Mouse (Mus musculus) embryonic facial prominence, embryonic 11.5 days (tissue): Measurements from ENCODE around the gene Tnpo1. TPM values are rescaled to one million over a fixed set of nuclear protein-coding genes. Genes with fewer than 3 reads are reported as not detected.
A peak's percentile ranks its signal among the peaks of the same experiment; 100 is the strongest.

Experiments
- ATAC-seq: fragments of 200-750 bp; cut with Nextera tagmentation; replicated peaks from 2 replicates; pipeline ENCODE4 v1.8.0; 2017; ENCODE audit warnings: low read depth; ENCODE audit not compliant: insufficient number of reproducible peaks, low FRiP score, low TSS enrichment
- DNase-seq: peaks from one replicate; pipeline ENCODE4 v3.0.0-alpha.2; 2015; ENCODE audit warnings: low spot score
- H3K27ac ChIP-seq: fragments of 300-500 bp; sonication (generic); replicated peaks from 2 replicates; pipeline ENCODE4 v1.5.1; 2014; ENCODE audit warnings: mild to moderate bottlenecking, low read depth, low read length, control low read depth
- H3K27me3 ChIP-seq: fragments of 300-500 bp; sonication (generic); 2 replicates; pipeline ENCODE4 v1.6.1; 2014; ENCODE audit warnings: mild to moderate bottlenecking, low read length, moderate library complexity, mixed read lengths; ENCODE audit not compliant: control insufficient read depth, insufficient read depth
- H3K36me3 ChIP-seq: fragments of 300-500 bp; sonication (generic); replicated peaks from 2 replicates; pipeline ENCODE4 v1.6.1; 2014; ENCODE audit warnings: low read depth, mild to moderate bottlenecking, low read length, moderate library complexity, mixed read lengths; ENCODE audit not compliant: control insufficient read depth, insufficient read depth
- H3K4me1 ChIP-seq: fragments of 300-500 bp; sonication (generic); 2 replicates; pipeline ENCODE4 v1.6.1; 2014; ENCODE audit warnings: low read length, mixed read lengths; ENCODE audit not compliant: control insufficient read depth, insufficient read depth
- H3K4me2 ChIP-seq: fragments of 300-500 bp; sonication (generic); 2 replicates; pipeline ENCODE4 v1.6.1; 2014; ENCODE audit warnings: low read depth, mild to moderate bottlenecking, control low read depth, low read length, moderate library complexity
- H3K4me3 ChIP-seq: fragments of 300-500 bp; sonication (generic); 2 replicates; pipeline ENCODE4 v1.5.1; 2014; ENCODE audit warnings: low read depth, low read length, control low read depth
- H3K9ac ChIP-seq: fragments of 300-500 bp; sonication (generic); replicated peaks from 2 replicates; pipeline ENCODE4 v1.6.1; 2014; ENCODE audit warnings: mild to moderate bottlenecking, control low read depth, low read length
- H3K9me3 ChIP-seq: fragments of 300-500 bp; sonication (generic); replicated peaks from 2 replicates; pipeline ENCODE4 v1.6.1; 2016; ENCODE audit warnings: mild to moderate bottlenecking, low read length, inconsistent platforms, mixed read lengths; ENCODE audit not compliant: control insufficient read depth
- WGBS: fragments of 180-500 bp; shearing (Covaris S2); extraction: QIAGEN DNeasy Blood & Tissue Kit; methylation state at CpG from one replicate; pipeline ENCODE4 v1.1.7; 2014; 5-methylcytosine and 5-hydroxymethylcytosine counted together
- polyA plus RNA-seq: library from polyadenylated mRNA; unstranded; fragments of >200 nt; fragmentation: Nextera tagmentation; extraction: Ambion mirVana; gene quantifications from 2 replicates; pipeline ENCODE4 v1.2.1, GENCODE M21; 2014

Gene Tnpo1
- polyA plus RNA-seq, 1 experiment from 2014 or later, result 61.5 TPM

DNA sequence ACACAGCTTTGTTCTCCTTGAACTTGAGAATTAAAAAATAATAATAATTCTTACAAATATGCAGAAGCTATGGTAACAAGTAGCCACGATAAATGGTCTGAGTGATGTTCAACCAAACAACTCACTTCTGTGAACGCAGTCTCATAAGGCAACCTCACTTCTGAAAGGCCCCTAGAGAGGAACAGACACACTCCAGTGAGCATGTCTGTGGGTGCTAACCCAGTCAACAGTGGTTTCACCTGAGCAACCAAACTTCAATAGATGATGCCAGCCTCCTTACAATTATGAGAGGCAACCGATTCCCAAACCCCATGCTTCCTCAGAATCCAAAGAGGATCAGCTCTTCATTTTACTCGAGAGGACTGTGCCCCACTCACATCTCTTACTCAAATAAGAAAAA lies 19.2 kb upstream of the Tnpo1 start:
- H3K9ac ChIP-seq, result no peak overlapping the region
- no peaks in the 10 kb centered on the region for H3K9me3 ChIP-seq
- H3K4me2 ChIP-seq, result no peak overlapping the region
- WGBS, result 95% methylated on average over 4 of the region's 4 CpGs
- ATAC-seq (no peak), DNase-seq (no peak)
- H3K4me1 ChIP-seq, result no peaks in the 10 kb centered on the region
- H3K4me3 ChIP-seq, result no peak overlapping the region
- no peak overlapping the region for H3K27ac ChIP-seq
- no peaks in the 10 kb centered on the region for H3K27me3 ChIP-seq
- H3K36me3 ChIP-seq, result no peaks in the 10 kb centered on the region

DNA sequence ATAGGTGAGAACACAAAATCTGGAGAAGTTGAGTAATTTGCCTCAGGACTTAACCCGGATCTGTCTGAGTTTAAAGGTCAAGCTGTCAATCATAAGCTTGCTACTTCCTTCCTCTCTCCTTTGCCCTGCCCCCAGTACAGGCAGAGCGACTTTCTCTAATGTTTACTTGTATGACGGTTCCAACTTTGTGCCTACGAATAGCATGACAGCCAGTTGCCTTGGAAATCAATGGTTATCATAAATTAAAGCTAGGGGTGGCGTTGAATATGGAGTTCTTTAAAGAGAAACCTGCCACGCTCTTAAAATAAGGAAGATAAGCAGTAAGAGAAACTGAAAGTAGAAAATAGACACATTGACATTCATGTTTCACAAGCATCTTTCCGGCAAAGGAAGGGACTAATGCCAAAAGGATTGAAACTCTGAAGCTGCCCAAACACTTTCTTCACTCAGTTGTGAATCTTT lies 18.5 kb upstream of the Tnpo1 start:
- Histone ChIP-seq H3K27ac (no peak overlapping the region), H3K4me1 (no peaks in the 10 kb centered on the region), H3K36me3 (no peaks in the 10 kb centered on the region), H3K9me3 (no peaks in the 10 kb centered on the region), H3K4me3 (no peak overlapping the region), H3K9ac (no peak overlapping the region), H3K27me3 (no peaks in the 10 kb centered on the region), H3K4me2 (no peak overlapping the region)
- no peak for DNase-seq
- 71% methylated on average over 7 of the region's 7 CpGs for WGBS
- ATAC-seq, result no peak

DNA sequence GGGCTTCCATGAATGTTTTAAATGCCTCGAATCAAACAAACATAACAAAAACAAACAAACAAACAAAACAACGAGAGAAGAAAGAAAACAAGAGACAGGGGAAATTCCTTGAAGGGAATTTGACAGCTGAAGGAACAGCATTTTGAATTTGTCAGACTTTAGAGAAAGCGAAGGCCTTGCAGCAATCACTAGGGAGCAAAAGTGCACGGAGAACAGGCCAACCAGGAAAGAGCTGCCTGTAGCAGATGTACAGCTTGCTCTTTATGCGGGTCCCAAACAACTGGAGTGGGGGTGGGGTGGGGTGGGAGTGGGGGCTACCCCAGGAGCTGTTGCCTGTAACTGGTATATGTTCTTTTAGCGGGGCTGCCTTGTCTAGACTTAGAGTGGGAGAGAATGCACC lies 16.2 kb upstream of the Tnpo1 start:
- no peaks in the 10 kb centered on the region for H3K36me3 ChIP-seq
- ATAC-seq, result no peak
- no peak overlapping the region for H3K27ac ChIP-seq
- no peak overlapping the region for H3K4me3 ChIP-seq
- H3K27me3 ChIP-seq, result no peaks in the 10 kb centered on the region
- no peak overlapping the region for H3K9ac ChIP-seq
- DNase-seq, result no peak
- WGBS, result 57% methylated on average over 6 of the region's 6 CpGs
- H3K4me2 ChIP-seq, result no peak overlapping the region
- no peaks in the 10 kb centered on the region for H3K4me1 ChIP-seq
- no peaks in the 10 kb centered on the region for H3K9me3 ChIP-seq

DNA sequence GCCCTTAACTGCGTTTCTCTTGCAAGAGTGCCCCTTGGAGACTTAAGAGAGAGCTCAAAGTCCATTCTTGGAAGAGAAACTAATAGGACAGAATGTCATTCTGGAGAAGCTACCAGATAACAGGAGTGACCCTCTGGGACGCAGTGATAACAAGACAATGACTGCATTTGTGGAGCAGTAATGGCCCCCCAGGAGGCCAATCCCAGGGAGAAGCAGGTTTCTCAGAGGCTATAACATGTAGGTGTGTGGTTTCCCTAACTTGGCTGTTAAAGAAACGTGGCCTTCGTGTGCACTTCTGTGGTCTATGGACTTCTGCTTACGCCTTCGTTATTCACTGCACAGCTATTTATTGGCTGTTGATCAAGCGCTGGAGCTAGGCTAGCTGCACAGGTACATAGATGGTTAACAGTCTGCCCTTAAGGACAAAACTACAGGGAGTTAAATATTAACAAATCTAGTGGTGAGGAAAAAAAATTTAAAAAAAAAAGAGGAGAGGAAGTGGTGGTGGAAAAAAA lies 15.7 kb upstream of the Tnpo1 start:
- Histone ChIP-seq H3K27ac (no peak overlapping the region), H3K36me3 (no peaks in the 10 kb centered on the region), H3K9ac (no peak overlapping the region), H3K27me3 (no peaks in the 10 kb centered on the region), H3K9me3 (no peaks in the 10 kb centered on the region), H3K4me3 (no peak overlapping the region), H3K4me2 (no peak overlapping the region), H3K4me1 (no peaks in the 10 kb centered on the region)
- DNase-seq, result no peak
- WGBS, result 80% methylated on average over 7 of the region's 7 CpGs
- no peak for ATAC-seq

DNA sequence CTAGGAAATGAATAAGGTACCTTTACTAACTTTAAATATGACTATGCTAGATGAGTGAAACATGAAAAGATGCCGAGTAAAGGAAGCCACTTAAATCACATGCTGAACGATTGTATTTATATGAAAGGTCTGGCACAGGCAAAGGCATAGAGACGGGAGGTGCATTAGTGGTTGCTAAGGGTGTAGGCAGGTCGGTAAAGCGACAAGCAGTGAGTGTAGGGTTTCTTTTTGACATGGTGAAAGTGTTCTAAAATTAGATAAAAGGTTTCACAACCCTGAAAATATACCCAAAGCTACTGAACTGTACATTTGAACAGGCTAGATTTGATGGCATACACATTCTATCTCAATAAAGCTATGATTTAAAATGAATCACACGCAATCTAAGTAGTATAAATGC lies 10.9 kb upstream of the Tnpo1 start:
- no peak overlapping the region for H3K4me2 ChIP-seq
- H3K4me1 ChIP-seq, result no peaks in the 10 kb centered on the region
- no peak overlapping the region for H3K4me3 ChIP-seq
- H3K27me3 ChIP-seq, result no peaks in the 10 kb centered on the region
- 76% methylated on average over 6 of the region's 6 CpGs for WGBS
- H3K36me3 ChIP-seq, result no peaks in the 10 kb centered on the region
- no peaks in the 10 kb centered on the region for H3K9me3 ChIP-seq
- H3K27ac ChIP-seq, result no peak overlapping the region
- no peak for DNase-seq
- ATAC-seq, result no peak
- no peak overlapping the region for H3K9ac ChIP-seq

DNA sequence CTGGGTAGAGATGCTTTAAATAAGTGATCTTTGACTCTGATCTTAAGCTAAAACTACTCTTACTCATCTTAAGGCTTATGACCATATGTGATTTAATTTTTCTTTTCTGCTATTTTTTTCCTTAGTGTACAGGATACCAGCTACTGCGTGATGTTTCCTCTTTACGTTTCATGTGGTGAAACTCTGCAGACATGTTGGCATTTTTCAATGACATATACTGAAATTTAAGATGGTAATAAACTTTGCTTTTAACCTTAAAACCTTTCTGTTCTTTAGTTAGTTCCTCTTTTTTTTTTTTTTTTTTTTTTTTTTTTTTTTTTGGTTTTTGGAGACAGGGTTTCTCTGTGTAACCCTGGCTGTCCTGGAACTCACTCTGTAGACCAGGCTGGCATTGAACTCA lies 2.7 kb upstream of the Tnpo1 start:
- Histone ChIP-seq H3K36me3 (no peaks in the 10 kb centered on the region), H3K4me2 (no peak overlapping the region), H3K9me3 (no peaks in the 10 kb centered on the region), H3K4me3 (no peak overlapping the region), H3K4me1 (no peaks in the 10 kb centered on the region), H3K27me3 (no peaks in the 10 kb centered on the region), H3K27ac (no peak overlapping the region), H3K9ac (no peak overlapping the region)
- no peak for DNase-seq
- WGBS, result 96% methylated on average over 2 of the region's 2 CpGs
- no peak for ATAC-seq

DNA sequence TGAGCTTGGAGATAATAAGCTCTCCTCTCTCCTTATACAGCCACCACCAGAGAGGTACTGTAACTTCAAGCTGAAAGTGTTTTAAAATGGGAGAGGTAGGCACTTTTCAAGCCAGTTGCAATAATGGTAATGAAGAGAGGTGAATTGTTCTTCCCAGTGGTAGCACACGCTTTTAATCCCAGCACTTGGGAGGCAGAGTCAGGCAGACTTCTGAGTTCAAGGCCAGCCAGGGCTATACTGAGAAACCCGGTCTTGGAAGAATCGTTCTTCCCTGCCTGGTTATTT lies 716 bp upstream of the Tnpo1 start:
- H3K27me3 ChIP-seq, result no peaks in the 10 kb centered on the region
- H3K4me1 ChIP-seq, result no peaks in the 10 kb centered on the region
- H3K9ac ChIP-seq, result peak overlapping the region; percentile 100
- 81% methylated on average over 3 of the region's 3 CpGs for WGBS
- DNase-seq, result peak; percentile 10
- H3K9me3 ChIP-seq, result no peaks in the 10 kb centered on the region
- no peaks in the 10 kb centered on the region for H3K36me3 ChIP-seq
- H3K4me2 ChIP-seq, result peak overlapping the region; percentile 85
- H3K4me3 ChIP-seq, result peak overlapping the region; percentile 100
- H3K27ac ChIP-seq, result no peak overlapping the region
- no peak for ATAC-seq

DNA sequence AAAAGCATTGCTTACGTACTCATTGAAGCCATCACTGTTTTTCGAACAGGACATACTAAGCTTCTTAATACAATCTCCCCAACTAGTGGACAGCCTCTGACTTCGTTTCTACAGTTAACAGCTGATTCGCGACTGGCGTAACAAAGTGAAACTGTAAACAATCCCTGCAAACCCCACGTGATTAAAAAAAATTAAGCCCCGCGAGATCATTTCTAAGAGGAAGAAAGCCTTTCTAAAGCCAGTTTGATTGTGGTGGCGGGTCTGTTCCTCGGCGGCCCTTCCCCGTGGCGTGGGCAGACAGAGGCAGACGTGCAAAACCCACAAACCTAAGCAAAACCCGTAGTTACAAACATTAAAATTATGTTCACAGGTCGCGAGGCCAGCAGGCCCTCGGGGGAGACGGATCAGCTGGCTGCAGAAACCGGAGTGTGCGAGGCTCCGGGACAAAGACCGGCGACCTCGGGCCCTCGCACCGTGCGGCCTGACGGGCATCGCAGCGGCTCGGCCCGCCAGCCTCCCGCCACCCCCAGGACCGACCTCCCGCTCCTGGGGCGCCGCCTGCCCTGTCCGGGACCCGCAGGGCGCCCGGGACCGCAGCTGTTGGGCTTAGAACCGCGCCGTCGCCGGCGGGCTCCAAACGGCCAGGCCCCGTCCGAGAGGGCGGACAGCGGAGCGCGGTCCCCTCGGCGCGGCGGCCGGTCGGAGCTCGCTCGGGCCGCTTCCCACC lies 535 bp downstream of the Tnpo1 start:
- ATAC-seq, result peak; percentile 53
- DNase-seq, result peak; percentile 74
- no peaks in the 10 kb centered on the region for H3K36me3 ChIP-seq

More for the DNA sequence above, 535 bp downstream of the Tnpo1 start:
- Histone ChIP-seq H3K4me3 (peak overlapping the region; percentile 100), H3K9me3 (no peaks in the 10 kb centered on the region), H3K4me2 (peak overlapping the region; percentile 85), H3K27me3 (no peaks in the 10 kb centered on the region), H3K9ac (peak overlapping the region; percentile 100), H3K27ac (peak overlapping the region; percentile 96), H3K4me1 (no peaks in the 10 kb centered on the region)
- WGBS, result under 1% methylated on average over 61 of the region's 66 CpGs
